Mouse (Mus musculus): ENCODE measurements around the gene Als2. TPM values are rescaled to one million over a fixed set of nuclear protein-coding genes. Genes with fewer than 3 reads are reported as not detected.

Gene Als2
- total and polyA plus RNA-seq, 2 experiments from 2014 or later, result 11.0 to 39.4 TPM

DNA sequence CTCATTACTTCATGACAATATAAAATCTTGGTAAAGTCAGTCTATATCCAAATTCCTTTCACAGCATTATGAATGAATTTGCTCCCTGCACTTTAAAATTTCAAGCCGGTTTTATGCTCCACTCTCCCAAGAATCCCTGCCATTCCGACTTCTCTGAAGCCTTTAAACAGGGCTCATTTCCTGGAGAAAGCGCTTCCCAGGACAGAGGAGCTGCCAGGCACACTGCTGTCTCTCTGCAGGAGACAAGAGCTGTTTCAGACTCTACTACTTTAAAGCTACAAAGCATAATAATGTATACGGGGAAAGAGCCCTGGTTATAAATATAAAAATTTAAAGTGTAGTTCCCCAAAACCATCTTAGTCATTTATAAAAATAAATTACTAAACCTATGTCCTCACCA is 7.8 kb downstream of the Als2 start:
- Histone ChIP-seq H3K9ac (no peak overlapping the region), H3K27ac (ENCODE audit: low read depth, low read length) (no peak overlapping the region), H3K9me3 (ENCODE audit: low read length) (no peaks in the 10 kb centered on the region), H3K4me3 (ENCODE audit: low read depth, low read length) (no peak overlapping the region), H3K27me3 (ENCODE audit: insufficient read depth, low read length) (no peaks in the 10 kb centered on the region), H3K4me2 (ENCODE audit: low read depth) (no peak overlapping the region), H3K36me3 (ENCODE audit: insufficient read depth) (no peaks in the 10 kb centered on the region), H3K4me1 (ENCODE audit: insufficient read depth) (no peaks in the 10 kb centered on the region)
- WGBS, result 32% methylated on average over 4 of the region's 4 CpGs
- TF ChIP-seq CTCF (IDR thresholded peaks at IDR 0.05; ENCODE audit: low read depth), result no peak
- DNase-seq, result no peak
- ATAC-seq, result no peak

DNA sequence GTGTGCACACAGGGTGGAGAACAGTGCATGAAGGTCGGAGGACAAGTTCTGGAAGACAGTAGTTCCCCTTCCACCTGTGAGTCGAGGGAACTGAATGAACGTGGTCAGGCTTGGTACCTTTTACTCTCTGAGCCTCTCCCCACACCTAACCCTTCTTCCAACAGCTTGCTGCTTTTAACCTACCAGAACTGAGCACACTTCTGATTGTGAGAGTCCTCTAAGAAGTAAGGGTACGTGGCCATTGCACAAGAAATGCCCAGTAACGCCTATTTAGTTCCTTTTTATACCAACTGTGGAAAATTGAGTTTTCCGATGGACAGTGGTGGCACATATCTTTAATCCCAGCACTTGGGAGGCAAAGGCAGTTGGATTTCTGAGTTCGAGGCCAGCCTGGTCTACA is 8.5 kb downstream of the Als2 start:
- H3K36me3 ChIP-seq (ENCODE audit: insufficient read depth), result no peaks in the 10 kb centered on the region
- no peak overlapping the region for H3K27ac ChIP-seq (ENCODE audit: low read depth, low read length)
- no peak for DNase-seq
- H3K4me1 ChIP-seq (ENCODE audit: insufficient read depth), result no peaks in the 10 kb centered on the region
- H3K9me3 ChIP-seq (ENCODE audit: low read length), result no peaks in the 10 kb centered on the region
- no peaks in the 10 kb centered on the region for H3K27me3 ChIP-seq (ENCODE audit: insufficient read depth, low read length)
- no peak overlapping the region for H3K4me2 ChIP-seq (ENCODE audit: low read depth)
- H3K9ac ChIP-seq, result no peak overlapping the region
- 86% methylated on average over 7 of the region's 7 CpGs for WGBS
- no peak for TF ChIP-seq CTCF (IDR thresholded peaks at IDR 0.05; ENCODE audit: low read depth)
- no peak overlapping the region for H3K4me3 ChIP-seq (ENCODE audit: low read depth, low read length)
- ATAC-seq, result no peak

DNA sequence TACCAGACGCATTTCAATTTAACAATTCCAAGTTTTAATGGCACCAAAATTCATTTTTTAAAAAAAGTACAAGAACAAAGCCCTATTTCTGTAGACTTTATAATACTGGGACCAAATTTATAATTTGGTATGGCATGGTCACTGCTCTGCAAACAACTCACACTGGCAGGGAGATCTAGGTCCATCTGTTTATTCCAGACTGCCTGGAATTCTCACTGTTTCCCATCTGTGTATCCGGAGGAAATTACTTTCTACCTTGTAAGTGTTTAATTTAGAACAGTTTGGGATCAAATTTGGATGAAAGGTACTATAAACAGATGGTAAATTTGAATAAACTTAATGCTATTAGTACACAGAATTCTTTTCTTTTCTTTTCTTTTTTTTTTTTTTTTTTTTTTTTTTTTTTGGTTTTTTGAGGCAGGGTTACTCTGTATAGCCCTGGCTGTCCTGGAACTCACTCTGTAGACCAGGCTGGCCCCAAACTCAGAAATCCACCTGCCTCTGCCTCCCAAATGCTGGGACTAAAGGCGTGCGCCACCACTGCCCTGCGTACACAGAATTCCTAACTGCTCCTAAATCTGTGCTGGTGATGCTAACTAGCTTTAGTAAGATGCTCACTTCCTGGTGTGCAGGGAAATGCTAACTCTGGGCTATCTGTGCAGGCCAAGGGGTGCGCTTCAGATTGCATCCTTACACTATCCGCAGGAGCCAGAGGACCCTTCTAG is 14.8 kb downstream of the Als2 start:
- no peak overlapping the region for H3K9ac ChIP-seq
- peak; percentile 28 for DNase-seq
- no peaks in the 10 kb centered on the region for H3K27me3 ChIP-seq (ENCODE audit: insufficient read depth, low read length)
- no peak overlapping the region for H3K4me2 ChIP-seq (ENCODE audit: low read depth)
- H3K4me1 ChIP-seq (ENCODE audit: insufficient read depth), result no peaks in the 10 kb centered on the region
- TF ChIP-seq CTCF (IDR thresholded peaks at IDR 0.05; ENCODE audit: low read depth), result no peak
- H3K36me3 ChIP-seq (ENCODE audit: insufficient read depth), result peaks cover 5% of the 10 kb centered on the region; the same call in 1 of the 2 replicates
- ATAC-seq, result no peak; the same call in 1 of the 2 replicates
- WGBS, result 84% methylated on average over 7 of the region's 7 CpGs
- no peak overlapping the region for H3K4me3 ChIP-seq (ENCODE audit: low read depth, low read length)
- H3K27ac ChIP-seq (ENCODE audit: low read depth, low read length), result no peak overlapping the region
- no peaks in the 10 kb centered on the region for H3K9me3 ChIP-seq (ENCODE audit: low read length)

DNA sequence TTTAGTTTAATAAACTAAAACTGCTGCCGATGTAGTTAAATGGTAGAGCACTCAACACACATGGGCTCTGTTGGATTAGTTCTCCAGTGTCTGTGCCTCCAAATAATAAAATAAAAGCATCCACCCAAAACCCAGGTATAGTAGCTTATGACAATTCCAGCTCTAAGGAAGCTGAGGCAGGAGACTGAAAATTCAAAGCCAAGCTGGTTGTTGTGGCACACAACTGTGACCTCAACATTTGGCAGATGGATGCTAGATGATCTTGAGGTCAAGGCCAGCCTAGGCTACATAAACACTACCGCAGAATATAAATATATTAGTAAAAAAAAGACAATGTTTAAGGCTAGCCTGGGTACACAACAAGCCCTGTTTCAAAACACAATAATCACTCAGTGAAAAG is 15.4 kb downstream of the Als2 start:
- ATAC-seq (no peak), DNase-seq (no peak)
- Histone ChIP-seq H3K27me3 (ENCODE audit: insufficient read depth, low read length) (no peaks in the 10 kb centered on the region), H3K9ac (no peak overlapping the region), H3K4me2 (ENCODE audit: low read depth) (no peak overlapping the region), H3K4me3 (ENCODE audit: low read depth, low read length) (no peak overlapping the region), H3K36me3 (ENCODE audit: insufficient read depth) (peaks cover 5% of the 10 kb centered on the region; the same call in 1 of the 2 replicates), H3K9me3 (ENCODE audit: low read length) (no peaks in the 10 kb centered on the region), H3K27ac (ENCODE audit: low read depth, low read length) (no peak overlapping the region), H3K4me1 (ENCODE audit: insufficient read depth) (no peaks in the 10 kb centered on the region)
- TF ChIP-seq CTCF (IDR thresholded peaks at IDR 0.05; ENCODE audit: low read depth), result no peak
- 86% methylated on average over 2 of the region's 2 CpGs for WGBS

DNA sequence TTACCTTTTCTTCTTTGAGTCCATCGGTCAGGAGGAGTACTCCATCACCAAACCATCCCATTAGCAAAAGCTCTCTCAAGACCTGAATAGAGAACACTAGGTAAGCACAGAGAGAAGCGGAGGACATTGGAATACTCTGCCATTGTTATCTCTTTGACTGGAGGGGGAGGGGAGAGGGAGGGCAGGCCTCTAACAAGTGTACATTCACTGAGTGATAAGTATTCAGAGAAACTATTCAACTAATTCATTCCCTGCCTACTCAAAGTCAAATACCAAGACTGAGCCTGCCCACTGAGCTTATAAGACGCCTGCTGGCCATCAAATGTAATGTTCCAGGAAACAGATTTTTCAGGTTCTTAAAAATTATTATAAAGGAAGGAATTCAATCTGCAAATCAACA is 16.7 kb downstream of the Als2 start:
- WGBS, result 62% methylated on average over 3 of the region's 3 CpGs
- no peak overlapping the region for H3K9ac ChIP-seq
- H3K36me3 ChIP-seq (ENCODE audit: insufficient read depth), result peaks cover 10% of the 10 kb centered on the region

DNA sequence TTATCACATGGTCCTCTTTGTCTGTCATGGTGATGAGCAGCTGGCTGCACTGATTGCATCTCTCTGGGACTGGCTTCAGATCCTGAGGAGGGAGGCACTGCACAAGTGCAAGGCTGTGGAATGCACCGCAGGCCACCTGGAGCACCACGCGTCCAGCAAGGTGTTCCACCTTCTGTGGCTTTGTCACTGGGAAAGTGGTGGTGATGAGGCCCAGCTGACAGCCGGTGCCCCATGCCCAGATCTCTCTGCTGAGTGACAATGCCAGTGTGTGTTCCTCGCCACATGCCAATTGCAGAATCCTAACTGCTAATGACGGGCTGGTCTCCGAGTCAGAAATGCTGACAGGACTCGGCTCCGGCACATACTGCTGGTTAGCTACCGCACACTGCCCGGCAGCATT is 21.6 kb downstream of the Als2 start:
- no peak for DNase-seq
- WGBS, result 89% methylated on average over 11 of the region's 11 CpGs
- H3K27me3 ChIP-seq (ENCODE audit: insufficient read depth, low read length), result no peaks in the 10 kb centered on the region

More for the DNA sequence above, 16.7 kb downstream of the Als2 start:
- ATAC-seq, result no peak
- DNase-seq, result no peak
- no peak for TF ChIP-seq CTCF (IDR thresholded peaks at IDR 0.05; ENCODE audit: low read depth)
- no peak overlapping the region for H3K4me2 ChIP-seq (ENCODE audit: low read depth)
- H3K27ac ChIP-seq (ENCODE audit: low read depth, low read length), result no peak overlapping the region
- no peaks in the 10 kb centered on the region for H3K27me3 ChIP-seq (ENCODE audit: insufficient read depth, low read length)
- H3K9me3 ChIP-seq (ENCODE audit: low read length), result no peaks in the 10 kb centered on the region
- H3K4me3 ChIP-seq (ENCODE audit: low read depth, low read length), result no peak overlapping the region
- H3K4me1 ChIP-seq (ENCODE audit: insufficient read depth), result no peaks in the 10 kb centered on the region

DNA sequence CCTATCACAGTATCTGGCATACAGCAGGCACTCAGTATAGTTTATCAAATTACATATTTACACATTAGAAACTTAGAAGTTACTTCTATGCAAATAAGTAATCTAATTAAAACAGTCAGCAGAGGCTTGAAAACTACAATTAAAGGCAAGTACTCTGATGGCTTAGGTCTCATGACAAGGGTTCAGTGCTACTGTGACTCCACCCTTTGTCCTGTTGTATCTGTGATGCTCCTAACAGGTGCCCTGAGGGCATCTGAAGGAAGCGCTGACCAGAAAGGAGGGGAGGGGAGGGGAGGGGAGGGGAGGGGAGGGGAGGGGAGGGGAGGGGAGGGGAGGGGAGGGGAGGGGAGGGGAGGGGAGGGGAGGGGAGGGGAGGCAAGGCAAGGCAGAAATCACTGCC is 24.1 kb downstream of the Als2 start:
- Histone ChIP-seq H3K4me3 (ENCODE audit: low read depth, low read length) (no peak overlapping the region), H3K36me3 (ENCODE audit: insufficient read depth) (peaks cover 33% of the 10 kb centered on the region), H3K9me3 (ENCODE audit: low read length) (no peaks in the 10 kb centered on the region), H3K9ac (no peak overlapping the region), H3K27me3 (ENCODE audit: insufficient read depth, low read length) (no peaks in the 10 kb centered on the region), H3K4me1 (ENCODE audit: insufficient read depth) (no peaks in the 10 kb centered on the region), H3K27ac (ENCODE audit: low read depth, low read length) (no peak overlapping the region), H3K4me2 (ENCODE audit: low read depth) (no peak overlapping the region)
- TF ChIP-seq CTCF (IDR thresholded peaks at IDR 0.05; ENCODE audit: low read depth), result no peak
- ATAC-seq (no peak), DNase-seq (no peak)
- 80% methylated on average over 1 of the region's 1 CpGs for WGBS

More for the DNA sequence above, 21.6 kb downstream of the Als2 start:
- no peaks in the 10 kb centered on the region for H3K4me1 ChIP-seq (ENCODE audit: insufficient read depth)
- peak; percentile 16; the same call in 1 of the 2 replicates for ATAC-seq
- H3K4me3 ChIP-seq (ENCODE audit: low read depth, low read length), result no peak overlapping the region
- no peak overlapping the region for H3K4me2 ChIP-seq (ENCODE audit: low read depth)
- peaks cover 21% of the 10 kb centered on the region for H3K36me3 ChIP-seq (ENCODE audit: insufficient read depth)
- no peak overlapping the region for H3K9ac ChIP-seq
- H3K27ac ChIP-seq (ENCODE audit: low read depth, low read length), result no peak overlapping the region
- TF ChIP-seq CTCF (IDR thresholded peaks at IDR 0.05; ENCODE audit: low read depth), result no peak
- no peaks in the 10 kb centered on the region for H3K9me3 ChIP-seq (ENCODE audit: low read length)

Data from forebrain, postnatal 0 days (tissue).